Mouse (Mus musculus): ENCODE measurements around the gene Kifc3.

GRCm38 (mm10) chr8:95137641-95138098 is 64.9 kb downstream of the Kifc3 start:
- no peak for TF ChIP-seq POLR2A (IDR thresholded peaks at IDR 0.05; ENCODE audit: control insufficient read depth in 1 of 2, insufficient read depth in 1 of 2, low read depth in 1 of 2, low read length in 2 of 2, poor library complexity in 1 of 2)
- no peak for TF ChIP-seq KAT2A (conservative IDR thresholded peaks at IDR 0.05; ENCODE audit: low read depth, low read length)
- no peak for TF ChIP-seq USF1 (IDR thresholded peaks at IDR 0.05; ENCODE audit: low read depth, low read length)
- no peak for TF ChIP-seq GATA1 (IDR thresholded peaks at IDR 0.05; ENCODE audit: low read depth, low read length)
- no peak for TF ChIP-seq CTCF (IDR thresholded peaks at IDR 0.05 in 2 of 3, conservative IDR thresholded peaks at IDR 0.05 in 1 of 3; ENCODE audit: control insufficient read depth in 1 of 3, insufficient read depth in 1 of 3, low read depth in 2 of 3, low read length in 3 of 3, poor library complexity in 1 of 3, severe bottlenecking in 1 of 3)
- no peak for TF ChIP-seq POLR2AphosphoS5 (IDR thresholded peaks at IDR 0.05; ENCODE audit: borderline replicate concordance, low read depth, low read length)
- no peak for TF ChIP-seq MYC (IDR thresholded peaks at IDR 0.05; ENCODE audit: low read depth, low read length)
- no peak for TF ChIP-seq ETS1 (IDR thresholded peaks at IDR 0.05; ENCODE audit: low read depth, low read length)
- no peak for TF ChIP-seq EP300 (IDR thresholded peaks at IDR 0.05; ENCODE audit: low read depth in 1 of 2, low read length in 2 of 2)
- TF ChIP-seq MAX (IDR thresholded peaks at IDR 0.05; ENCODE audit: low read length) = no peak

Measured in MEL (cell line).